Mouse (Mus musculus) urinary bladder, postnatal 36 days (tissue): ENCODE measurements at regions not wholly inside any gene's neighbourhood (a gene's known extent, or its start where the extent isn't known, plus 50 kb on each side); places are given as distances from the start of the nearest gene placed in this dataset.
"Not testable (repeated sequence)": the region's sequence is repeated elsewhere in the genome, so short reads cannot be mapped to it uniquely, and the experiment has no call there.

Experiments
- DNase-seq, 2 experiments: peaks; one replicate each; pipeline ENCODE4 v3.0.0; 2022; ENCODE audit warnings: low spot score in 2 of 2, mixed read lengths in 1 of 2

GRCm38 (mm10) chr8:20436956-20437355 is 73.9 kb upstream of the Gm15319 start:
- peak in 1 of 2 experiments; percentile 25 for DNase-seq

- DNase-seq, result not testable (repeated sequence)
Measured at GRCm38 (mm10) chr8:20433236-20433635, 70.2 kb upstream of the Gm15319 start.

GRCm38 (mm10) chr8:20429469-20429868 is 66.5 kb upstream of the Gm15319 start:
- DNase-seq, result not testable (repeated sequence)

GRCm38 (mm10) chr8:20424903-20425222 is 61.9 kb upstream of the Gm15319 start:
- not testable (repeated sequence) for DNase-seq

GRCm38 (mm10) chr8:20424104-20424902 is 61.3 kb upstream of the Gm15319 start:
- DNase-seq, result peak; percentile 100

GRCm38 (mm10) chr8:20420807-20421206 is 57.8 kb upstream of the Gm15319 start:
- DNase-seq, result not testable (repeated sequence)
